Mouse (Mus musculus) thymus, postnatal 4 days (tissue): ENCODE results near the gene Ankrd24.
A peak's percentile ranks its signal among the peaks of the same experiment; 100 is the strongest.

Source experiments
- DNase-seq: peaks from one replicate; pipeline ENCODE4 v3.0.0; 2021

The Ankrd24 gene

GRCm38 (mm10) chr10:81628390-81628789 is at the start of gene Ankrd24:
Gene Ankrd24 (plus strand): TSS chr10:81628540.
- DNase-seq = peak; percentile 33

- no peak for DNase-seq
Measured at GRCm38 (mm10) chr10:81579967-81580366, 48.4 kb upstream of the Ankrd24 start.

GRCm38 (mm10) chr10:81580441-81581070 is 47.8 kb upstream of the Ankrd24 start:
- peak; percentile 41 for DNase-seq

GRCm38 (mm10) chr10:81583347-81583746 is 45.0 kb upstream of the Ankrd24 start:
- no peak for DNase-seq

- no peak for DNase-seq
Measured at GRCm38 (mm10) chr10:81588739-81589138, 39.6 kb upstream of the Ankrd24 start.

- DNase-seq = no peak
Measured at GRCm38 (mm10) chr10:81591846-81592245, 36.5 kb upstream of the Ankrd24 start.

- DNase-seq = no peak
Measured at GRCm38 (mm10) chr10:81592631-81593030, 35.7 kb upstream of the Ankrd24 start.

- DNase-seq = no peak
Measured at GRCm38 (mm10) chr10:81593223-81593622, 35.1 kb upstream of the Ankrd24 start.

GRCm38 (mm10) chr10:81593935-81594334 is 34.4 kb upstream of the Ankrd24 start:
- no peak for DNase-seq

- no peak for DNase-seq
Measured at GRCm38 (mm10) chr10:81595599-81595998, 32.7 kb upstream of the Ankrd24 start.

GRCm38 (mm10) chr10:81596611-81597010 is 31.7 kb upstream of the Ankrd24 start:
- DNase-seq = no peak

GRCm38 (mm10) chr10:81597137-81597950 is 31.0 kb upstream of the Ankrd24 start:
- peak; percentile 55 for DNase-seq

GRCm38 (mm10) chr10:81598342-81598741 is 30.0 kb upstream of the Ankrd24 start:
- DNase-seq = no peak

- no peak for DNase-seq
Measured at GRCm38 (mm10) chr10:81598871-81599270, 29.5 kb upstream of the Ankrd24 start.

- DNase-seq = no peak
Measured at GRCm38 (mm10) chr10:81599630-81600029, 28.7 kb upstream of the Ankrd24 start.

GRCm38 (mm10) chr10:81600096-81600495 is 28.2 kb upstream of the Ankrd24 start:
- DNase-seq = no peak

GRCm38 (mm10) chr10:81600738-81601203 is 27.6 kb upstream of the Ankrd24 start, which contains the start of gene Tle6:
Gene Tle6 (minus strand): TSS chr10:81601073.
- peak; percentile 96 for DNase-seq

- DNase-seq = no peak
Measured at GRCm38 (mm10) chr10:81601396-81601905, 26.9 kb upstream of the Ankrd24 start.

- peak; percentile 51 for DNase-seq
Measured at GRCm38 (mm10) chr10:81602741-81603151, 25.6 kb upstream of the Ankrd24 start.

GRCm38 (mm10) chr10:81604019-81604967 is 24.0 kb upstream of the Ankrd24 start:
- DNase-seq = no peak

- peak; percentile 94 for DNase-seq
Measured at GRCm38 (mm10) chr10:81604968-81605665, 23.2 kb upstream of the Ankrd24 start.

GRCm38 (mm10) chr10:81605666-81605973 is 22.7 kb upstream of the Ankrd24 start:
- DNase-seq = no peak
